Mouse (Mus musculus): ENCODE measurements at regions not wholly inside any gene's neighbourhood (a gene's known extent, or its start where the extent isn't known, plus 50 kb on each side); places are given as distances from the start of the nearest gene placed in this dataset.

- TF ChIP-seq CHD1 (IDR thresholded peaks at IDR 0.05; ENCODE audit: low read depth, low read length) (no peak), POLR2A (IDR thresholded peaks at IDR 0.05; ENCODE audit: control insufficient read depth in 1 of 2, insufficient read depth in 1 of 2, low read depth in 1 of 2, low read length in 2 of 2, poor library complexity in 1 of 2) (no peak), CTCF (IDR thresholded peaks at IDR 0.05 in 2 of 3, conservative IDR thresholded peaks at IDR 0.05 in 1 of 3; ENCODE audit: control insufficient read depth in 1 of 3, insufficient read depth in 1 of 3, low read depth in 2 of 3, low read length in 3 of 3, poor library complexity in 1 of 3, severe bottlenecking in 1 of 3) (no peak), NRF1 (IDR thresholded peaks at IDR 0.05; ENCODE audit: insufficient read depth, low read depth, low read length, poor library complexity, severe bottlenecking) (no peak), ZKSCAN1 (IDR thresholded peaks at IDR 0.05; ENCODE audit: low read depth, low read length) (no peak), SMC3 (IDR thresholded peaks at IDR 0.05; ENCODE audit: low read depth, low read length) (no peak), ELF1 (IDR thresholded peaks at IDR 0.05; ENCODE audit: low read depth, low read length) (no peak), MAX (IDR thresholded peaks at IDR 0.05; ENCODE audit: low read length) (no peak), USF1 (IDR thresholded peaks at IDR 0.05; ENCODE audit: low read depth, low read length) (no peak), EP300 (IDR thresholded peaks at IDR 0.05; ENCODE audit: low read depth in 1 of 2, low read length in 2 of 2) (no peak), BHLHE40 (IDR thresholded peaks at IDR 0.05; ENCODE audit: borderline replicate concordance, low read depth, low read length) (no peak), CHD2 (IDR thresholded peaks at IDR 0.05; ENCODE audit: low read length) (no peak)
Measured at GRCm38 (mm10) chr15:52959711-52960110, 925.0 kb upstream of the Gm7489 start.

Measured in MEL (cell line).